Mouse (Mus musculus) common myeloid progenitor, adult 5-6 weeks (primary cell): ENCODE results near the gene Lrrc9. TPM values are rescaled to one million over a fixed set of nuclear protein-coding genes. Genes with fewer than 3 reads are reported as not detected.
A peak's percentile ranks its signal among the peaks of the same experiment; 100 is the strongest.

Experiments used
- ATAC-seq: replicated peaks from 2 replicates; pipeline ENCODE4 v1.8.0; 2016; ENCODE audit warnings: low read depth, mild to moderate bottlenecking, moderate TSS enrichment, inconsistent platforms; ENCODE audit not compliant: poor library complexity, severe bottlenecking
- total RNA-seq: library from RNA; stranded (forward); fragments of 200-1000, 187-1606 nt; gene quantifications from 2 replicates; pipeline ENCODE4 v1.2.3, GENCODE M21; 2017

Lrrc9 gene
- 1.6 and 2.1 TPM in 2 replicates for total RNA-seq

DNA sequence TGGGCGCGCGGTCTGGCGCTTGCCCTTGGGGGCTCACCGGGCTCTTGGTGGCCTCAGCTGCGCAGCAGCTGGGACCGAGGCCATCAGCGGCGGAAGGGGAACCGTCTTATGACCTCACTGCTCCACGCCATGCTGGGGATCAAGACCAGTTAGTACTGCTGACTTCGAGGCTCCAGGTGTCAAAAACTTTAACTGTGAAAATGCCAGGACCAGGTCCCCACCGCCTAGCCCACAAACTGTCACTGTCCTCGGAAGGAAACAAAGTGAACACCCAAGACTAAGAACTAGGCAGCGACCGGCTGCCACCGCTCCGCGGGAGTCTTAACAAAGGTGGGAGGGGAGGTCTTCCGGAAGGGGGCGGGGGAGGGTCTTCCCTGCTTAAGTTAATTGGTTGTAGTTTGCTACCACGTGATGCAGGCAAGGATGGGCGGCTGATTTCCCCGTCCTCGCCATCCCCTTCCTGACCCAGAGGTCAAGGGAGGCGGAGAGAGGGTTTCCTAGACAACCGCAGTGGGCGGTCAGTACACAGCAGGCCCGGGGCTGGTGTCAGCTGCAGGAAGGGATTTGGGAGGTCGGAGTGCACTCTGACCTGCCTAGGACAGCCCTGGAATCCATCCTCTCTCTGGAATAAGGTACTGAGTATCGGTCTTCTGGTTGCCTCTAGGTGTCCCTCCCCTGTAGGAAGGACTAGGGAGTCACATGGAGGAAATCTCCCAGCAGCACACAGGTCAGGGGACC is at the start of gene Lrrc9:
TSS of gene Lrrc9 (plus strand) at position 28 of the 738 bp plus-strand sequence.
- ATAC-seq: peak; percentile 90

DNA sequence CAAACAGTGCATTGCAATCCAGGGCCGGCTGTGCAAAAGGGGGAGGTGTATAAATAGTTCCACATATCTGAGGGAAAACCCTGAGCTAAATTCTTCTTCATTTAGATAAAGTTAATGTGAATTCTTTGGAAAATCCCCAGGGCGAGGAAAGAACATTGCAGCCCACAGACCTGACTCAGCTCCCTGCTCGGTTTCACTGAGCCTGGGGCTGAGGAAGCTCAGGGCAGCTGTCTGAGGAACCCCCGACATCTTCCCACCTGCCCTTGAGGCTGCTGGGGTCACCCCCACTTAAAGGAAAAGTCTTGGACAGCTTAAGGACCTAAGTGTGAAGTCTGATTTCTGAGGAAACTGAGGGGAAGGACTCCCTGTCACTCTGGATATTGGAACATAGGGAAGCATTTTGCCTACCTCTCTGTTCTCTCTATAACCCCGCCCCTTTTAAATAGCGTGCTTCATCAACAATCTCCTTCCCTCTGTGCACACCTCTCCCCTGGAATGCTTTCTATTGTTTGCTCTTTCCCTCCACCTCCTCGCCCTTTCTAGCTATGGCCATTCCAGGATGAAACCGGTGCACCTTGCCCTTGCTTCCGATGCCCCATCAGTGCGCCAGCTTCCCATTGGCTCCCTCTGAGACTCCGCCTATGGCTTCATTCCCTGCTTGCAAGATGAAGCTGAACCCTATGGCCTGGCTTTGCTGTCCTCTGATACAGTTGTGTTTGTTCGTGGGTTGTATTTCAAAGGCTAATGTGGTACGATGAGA is 48.4 kb upstream of the Lrrc9 start:
- ATAC-seq: no peak

DNA sequence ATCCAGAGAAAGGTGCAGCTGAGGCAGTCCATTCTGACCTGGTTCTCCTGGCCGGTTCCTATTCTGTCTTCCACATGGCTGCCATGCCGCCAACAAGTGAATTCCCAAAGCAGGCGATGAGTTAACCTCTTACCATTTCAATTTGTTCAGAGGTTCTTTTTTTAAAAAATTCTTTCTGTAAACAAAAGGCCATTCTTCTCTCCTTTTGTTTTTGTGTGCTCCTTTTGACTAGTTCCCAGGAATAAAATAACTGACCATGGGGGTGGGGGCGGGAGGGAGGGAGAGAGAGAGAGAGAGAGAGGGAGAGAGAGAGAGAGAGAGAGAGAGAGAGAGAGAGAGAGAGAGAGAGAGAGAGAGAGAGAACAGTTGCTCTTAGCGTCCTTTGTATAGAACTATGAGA is 36.6 kb upstream of the Lrrc9 start:
- no peak for ATAC-seq

DNA sequence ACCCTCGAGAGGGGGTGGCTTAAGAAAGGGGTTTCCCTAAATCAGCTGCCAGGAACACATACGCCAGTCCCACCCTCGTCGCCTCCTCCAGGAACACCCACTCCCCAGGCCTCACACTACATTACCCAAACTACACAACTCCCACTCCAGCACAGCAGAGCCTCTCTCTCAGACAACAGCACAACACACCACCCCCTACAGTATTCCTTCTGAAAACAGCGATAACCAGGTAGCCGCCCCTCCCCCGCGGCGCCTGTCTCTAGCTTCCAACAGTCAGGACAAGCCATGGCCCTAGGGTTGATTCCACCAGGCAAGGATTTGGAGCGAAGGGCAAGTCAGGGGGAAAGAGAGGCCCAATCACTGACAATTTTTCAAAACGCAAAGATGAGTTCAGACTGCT is 34.5 kb upstream of the Lrrc9 start:
- ATAC-seq: no peak

DNA sequence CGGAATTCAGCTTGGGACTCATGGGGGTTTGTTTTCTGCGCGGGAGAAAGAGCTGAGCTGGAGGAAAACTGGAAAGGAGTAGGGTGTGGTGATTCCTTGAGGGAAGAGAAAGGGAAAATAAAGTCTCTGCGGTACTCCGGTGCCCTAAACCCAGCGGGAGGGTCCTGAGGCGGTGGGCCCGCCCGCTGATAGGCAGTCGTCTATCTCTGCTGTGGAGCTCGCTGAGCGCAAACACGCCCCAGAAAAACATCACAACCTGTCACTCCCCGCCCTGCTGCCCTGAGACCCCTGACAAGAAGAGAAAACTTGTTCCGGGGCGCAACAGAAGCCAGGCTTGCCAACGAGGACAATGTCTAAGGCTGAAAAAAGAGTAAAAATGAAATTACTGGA is 34.0 kb upstream of the Lrrc9 start:
- ATAC-seq: peak; percentile 37; the same call in 1 of the 2 replicates

DNA sequence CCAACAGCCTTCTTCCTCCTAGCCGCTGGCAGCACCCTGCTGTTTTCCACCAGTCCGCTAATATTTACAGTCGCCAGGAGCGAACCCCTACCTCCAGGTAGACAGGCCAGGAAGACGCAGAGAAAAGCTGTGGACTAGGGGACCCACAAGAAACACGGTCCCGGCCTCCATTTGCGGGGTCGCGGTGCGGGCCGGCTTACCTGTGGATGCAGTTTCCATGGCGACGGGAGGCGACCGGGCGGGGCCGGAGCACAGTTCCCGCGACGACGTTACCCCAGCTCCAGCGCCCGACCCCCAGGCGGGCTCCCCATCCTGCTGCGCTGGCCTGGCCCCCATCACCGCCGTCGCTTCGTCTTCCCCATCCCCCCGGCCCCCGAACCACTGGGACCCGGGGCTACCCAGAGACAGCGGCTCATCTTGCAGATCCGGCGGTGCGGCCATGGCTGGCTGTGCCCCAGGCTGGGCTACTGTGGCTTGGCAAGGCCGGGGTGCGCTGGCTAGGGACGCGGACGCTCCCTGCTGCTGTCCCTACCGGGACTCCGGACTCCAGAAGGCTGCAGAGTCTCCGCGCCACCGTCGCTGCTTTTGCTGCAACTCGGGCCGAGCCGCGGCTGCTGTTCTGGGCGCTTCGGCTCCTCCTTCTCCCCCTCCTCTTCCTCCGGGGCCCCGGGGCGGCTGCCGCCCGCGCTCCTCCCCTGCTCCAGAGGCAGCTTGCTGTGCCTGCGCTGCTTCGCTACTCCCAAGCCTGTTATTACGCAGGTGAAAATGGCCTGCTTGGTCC is 33.4 kb upstream of the Lrrc9 start:
- ATAC-seq: peak; percentile 81

DNA sequence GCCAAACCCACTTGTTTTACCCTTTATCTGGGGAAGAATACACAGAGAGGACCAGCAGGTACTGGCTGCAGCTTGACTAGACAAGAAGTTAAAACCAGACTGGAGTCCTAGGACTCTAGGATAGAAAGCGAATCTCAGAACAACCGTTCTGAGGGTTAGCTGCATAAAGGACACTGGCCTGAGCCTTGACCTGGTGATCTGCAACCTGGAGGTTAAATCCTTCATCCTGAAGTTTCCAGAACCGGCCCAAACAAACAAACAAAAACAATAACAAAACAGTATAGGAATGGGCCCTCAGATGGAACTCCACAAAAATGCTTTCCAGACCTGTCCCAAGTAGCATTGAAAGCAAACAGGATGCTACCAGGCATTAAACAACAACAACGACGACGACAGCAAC is 32.7 kb upstream of the Lrrc9 start, which contains the start of gene Rtn1:
TSS of gene Rtn1 (minus strand) at position 101 of the 400 bp plus-strand sequence.
- 0 out of 2 replicates have a peak, but pooled peaks have one; percentile 12 for ATAC-seq

DNA sequence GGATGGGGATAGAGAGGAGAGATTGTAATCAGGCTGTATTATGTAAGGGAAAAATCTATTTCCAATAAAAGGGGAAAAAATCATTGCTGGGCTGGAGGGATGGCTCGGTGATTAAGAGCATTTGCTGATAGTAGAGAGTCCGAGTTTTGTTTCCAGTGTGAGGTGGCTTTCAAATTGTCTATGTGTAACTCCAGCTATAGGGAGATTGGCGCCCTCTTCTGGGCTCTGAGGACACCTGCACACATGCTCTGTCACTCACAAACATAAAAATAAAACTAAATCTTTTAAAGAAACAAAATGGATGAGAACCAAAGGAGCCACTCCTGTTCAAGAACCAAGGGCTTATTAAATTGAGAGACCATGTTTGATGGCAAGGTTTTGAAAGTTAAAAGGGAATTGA is 23.9 kb upstream of the Lrrc9 start:
- ATAC-seq: no peak

DNA sequence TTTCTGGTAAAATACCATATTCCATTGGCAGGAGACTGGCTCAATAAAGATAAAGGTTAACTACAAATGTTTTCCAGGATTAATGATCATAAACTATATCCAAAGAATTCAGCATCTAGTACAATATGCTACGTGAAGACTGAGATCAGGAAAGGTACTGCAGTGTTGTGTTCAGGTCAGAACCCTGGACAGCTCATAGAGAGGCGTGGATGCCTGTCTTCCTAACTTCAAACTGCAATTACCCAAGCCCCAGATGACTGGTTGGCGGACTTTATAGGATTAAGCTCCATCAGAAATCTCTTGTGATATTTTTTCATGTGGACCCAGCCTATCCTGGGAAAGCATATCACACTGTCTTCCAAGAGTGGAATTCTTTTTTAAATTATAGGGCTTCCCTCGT is 19.0 kb upstream of the Lrrc9 start:
- ATAC-seq: no peak

DNA sequence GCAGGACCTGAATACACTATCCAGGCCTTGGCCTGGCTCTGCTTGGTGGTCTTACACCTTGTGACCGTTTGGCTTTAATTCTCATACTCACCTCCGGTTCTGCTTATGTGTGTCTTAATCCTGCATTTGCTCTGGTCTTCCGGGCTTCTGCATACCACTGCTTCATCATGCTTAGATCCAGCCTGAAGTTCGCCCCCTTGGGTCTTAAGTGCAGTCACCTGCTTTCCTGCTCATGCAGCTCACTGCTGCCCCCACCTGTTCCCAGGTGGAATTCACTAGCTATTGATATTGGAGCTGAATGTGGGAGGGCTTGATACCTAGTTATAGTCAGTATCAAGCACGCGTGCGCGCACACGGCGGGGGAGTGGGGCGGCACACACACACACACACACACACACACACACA is 13.9 kb upstream of the Lrrc9 start:
- peak; percentile 97 for ATAC-seq

DNA sequence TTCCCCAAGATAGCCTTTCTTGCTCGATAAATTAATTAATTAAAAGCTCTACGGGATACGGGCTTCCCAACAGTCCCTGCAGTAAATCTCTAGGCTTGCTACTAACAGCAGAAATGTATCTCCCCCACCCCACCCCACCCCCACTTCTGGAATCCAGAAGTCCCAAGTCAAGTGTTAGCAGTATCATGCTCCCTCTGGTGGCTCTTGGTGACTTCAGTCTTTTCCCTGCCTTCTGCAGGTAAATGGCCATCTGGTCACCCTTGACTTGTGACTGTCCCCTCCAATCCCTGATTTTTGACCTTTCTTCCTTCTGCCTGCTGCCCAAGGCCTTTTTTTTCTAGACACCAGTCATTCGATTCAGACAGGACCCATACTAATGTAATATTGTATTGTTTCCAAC is 9.5 kb upstream of the Lrrc9 start:
- no peak for ATAC-seq

DNA sequence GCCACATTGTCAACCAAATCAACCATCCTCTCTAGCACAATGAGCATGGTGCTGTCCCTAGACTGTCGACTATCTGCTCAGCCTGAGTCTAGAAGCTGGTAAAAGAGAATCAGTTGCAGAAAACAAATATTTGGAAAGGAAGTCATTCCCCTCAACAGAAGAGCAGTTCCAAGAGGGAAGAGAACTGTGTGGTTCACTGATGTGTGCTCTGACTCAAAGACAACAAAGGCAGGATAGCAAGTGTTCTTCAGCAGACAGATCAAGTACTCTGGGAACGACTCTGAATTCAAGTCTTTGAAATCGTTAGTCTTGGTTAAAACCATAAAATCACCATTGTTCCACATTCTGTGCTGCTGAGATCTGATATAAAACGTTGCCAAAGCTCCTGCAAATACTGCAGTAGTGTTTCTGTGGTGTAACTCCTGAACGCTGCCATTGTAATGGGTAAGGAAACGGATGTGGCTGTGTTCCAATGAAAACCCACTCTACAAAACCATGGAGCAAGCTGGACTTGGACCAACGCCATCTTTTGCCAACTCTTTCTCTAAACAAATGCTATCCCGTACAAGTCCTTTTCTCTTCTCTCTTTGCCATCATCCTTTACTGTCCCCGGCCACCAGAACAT is 8.3 kb upstream of the Lrrc9 start:
- ATAC-seq: no peak

DNA sequence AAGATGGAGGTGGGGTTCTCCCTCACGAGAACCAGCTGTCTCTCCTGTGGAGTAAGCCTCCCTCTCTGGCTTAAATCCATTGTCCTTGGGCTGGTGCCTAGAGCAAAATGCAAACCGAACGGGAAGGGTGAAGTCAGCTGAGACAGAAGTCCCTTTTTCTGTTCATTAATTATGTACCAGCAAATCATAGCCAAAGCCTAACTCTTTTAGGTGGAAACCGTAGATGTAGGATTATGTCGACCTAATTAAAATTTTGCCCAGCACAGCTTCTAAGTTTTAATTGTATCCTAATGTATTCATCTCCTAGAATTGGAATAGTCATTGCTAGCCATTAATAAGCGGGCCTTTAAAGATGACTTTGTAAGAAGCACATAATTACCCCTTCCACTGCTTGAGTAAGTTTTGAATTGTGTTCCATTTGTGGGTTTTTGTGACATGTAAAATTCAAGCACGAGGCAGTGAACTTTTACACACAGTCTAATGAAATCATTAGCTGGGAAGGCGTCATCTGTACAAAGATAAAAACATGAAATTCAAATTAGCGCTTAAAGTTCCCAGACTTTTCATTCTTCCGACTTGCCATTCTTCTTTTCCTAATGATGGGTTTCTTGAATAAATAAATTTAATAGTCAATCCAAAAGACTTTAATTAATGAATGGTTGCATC is 3.9 kb upstream of the Lrrc9 start:
- no peak for ATAC-seq

DNA sequence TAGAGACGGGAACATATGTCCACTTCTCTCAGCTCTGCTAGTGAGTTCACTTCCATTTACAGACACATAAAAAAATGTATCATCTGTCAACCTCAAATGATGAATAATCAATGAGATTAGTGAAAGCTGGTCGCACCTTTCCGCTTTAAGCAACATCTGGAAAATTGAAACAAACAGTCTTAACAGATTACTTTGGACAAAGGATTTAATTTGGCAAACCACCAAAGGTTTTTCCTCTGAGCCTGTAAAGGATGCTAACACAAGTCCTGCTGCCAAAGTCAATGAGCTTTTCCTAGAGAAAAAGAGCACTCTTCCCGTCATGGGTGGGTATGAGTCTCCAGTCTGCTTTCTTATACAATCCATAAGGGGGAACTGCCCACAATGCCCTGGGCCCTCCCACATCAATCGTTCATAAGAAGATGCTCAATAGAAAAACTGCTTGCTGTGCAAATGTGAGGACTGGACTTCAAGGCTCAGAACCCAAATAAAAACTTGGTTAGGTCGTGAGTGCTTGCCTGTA is 2.6 kb upstream of the Lrrc9 start:
- no peak for ATAC-seq

DNA sequence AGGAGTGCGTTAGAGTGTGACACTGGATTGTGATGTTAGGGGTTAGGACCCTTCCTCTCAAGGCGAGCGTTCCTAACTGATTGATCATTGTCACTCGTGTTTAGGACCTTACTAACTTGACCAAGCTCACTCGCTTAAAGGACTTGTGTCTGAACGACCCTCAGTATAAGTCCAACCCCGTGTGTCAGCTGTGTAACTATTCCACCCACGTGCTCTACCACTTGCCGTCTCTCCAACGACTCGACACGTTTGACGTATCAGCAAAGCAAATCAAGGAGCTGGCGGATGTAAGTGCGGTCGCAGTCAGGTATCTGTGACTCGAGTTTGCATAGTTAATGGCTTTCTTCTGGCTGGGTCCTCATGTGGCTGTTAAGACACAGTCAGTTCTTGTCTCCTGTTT is 12.3 kb downstream of the Lrrc9 start:
- no peak for ATAC-seq

DNA sequence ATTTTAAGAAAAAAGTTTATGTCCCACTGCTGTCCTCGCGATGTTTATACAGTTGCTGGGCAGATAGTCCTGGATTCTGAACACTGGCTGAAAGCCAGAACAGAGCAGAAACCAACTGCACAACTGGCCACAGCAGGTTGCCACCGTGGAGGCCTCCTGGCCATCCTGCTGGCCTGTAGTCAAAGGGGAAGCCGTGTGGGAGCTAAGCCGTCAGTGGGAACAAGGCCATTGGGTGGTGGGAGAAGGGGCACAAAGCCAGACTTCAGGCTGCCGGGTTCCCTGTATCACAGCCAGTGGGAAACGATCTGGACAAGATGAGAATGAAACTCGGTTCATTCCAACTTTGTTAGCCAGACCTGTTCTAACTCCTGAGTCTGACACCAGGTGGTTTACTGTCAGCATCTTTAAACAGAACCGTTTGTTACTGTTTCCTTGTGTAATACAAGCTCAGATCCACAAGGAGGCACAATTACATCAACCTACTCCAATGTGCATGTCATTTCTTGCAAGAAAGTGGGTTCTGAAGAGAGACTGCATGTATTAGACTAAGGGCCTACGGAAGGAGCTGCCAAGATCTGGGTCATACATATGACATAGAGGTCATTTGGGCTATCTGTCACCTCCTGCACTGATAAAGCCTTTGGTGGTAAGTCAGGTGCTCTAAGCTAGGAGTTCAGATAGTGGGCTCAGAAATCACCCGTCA is 19.7 kb downstream of the Lrrc9 start:
- peak; percentile 81 for ATAC-seq

DNA sequence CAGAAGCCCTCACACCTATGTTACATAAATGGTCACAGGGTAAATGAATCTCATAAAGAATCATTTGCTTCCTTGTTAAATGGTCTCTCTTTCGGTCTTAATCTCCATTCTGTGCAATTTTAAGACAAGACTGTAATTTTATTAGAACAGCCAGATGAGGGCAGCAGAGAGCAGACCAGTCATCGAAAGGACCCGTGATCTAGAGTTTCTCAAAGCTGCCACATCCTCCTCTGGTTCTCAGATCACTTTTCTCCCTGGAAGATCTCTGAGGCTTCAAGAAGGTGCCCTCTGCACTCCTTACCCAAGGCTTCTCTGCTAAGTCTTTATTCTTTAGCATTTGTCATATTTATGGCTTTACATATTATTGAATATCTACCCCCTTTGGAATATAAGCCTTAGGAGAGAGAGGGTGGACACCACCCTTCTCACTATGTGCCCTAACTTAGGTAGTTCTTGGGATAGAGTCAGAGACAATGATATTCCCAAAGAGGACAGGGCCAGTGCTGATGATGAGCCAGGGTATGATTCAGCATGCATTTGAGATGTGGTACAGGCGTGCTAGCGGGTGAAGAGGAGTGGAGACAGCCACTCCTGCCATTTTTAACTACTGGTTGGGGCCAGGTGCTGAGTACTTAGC is 20.3 kb downstream of the Lrrc9 start:
- peak; percentile 89 for ATAC-seq

DNA sequence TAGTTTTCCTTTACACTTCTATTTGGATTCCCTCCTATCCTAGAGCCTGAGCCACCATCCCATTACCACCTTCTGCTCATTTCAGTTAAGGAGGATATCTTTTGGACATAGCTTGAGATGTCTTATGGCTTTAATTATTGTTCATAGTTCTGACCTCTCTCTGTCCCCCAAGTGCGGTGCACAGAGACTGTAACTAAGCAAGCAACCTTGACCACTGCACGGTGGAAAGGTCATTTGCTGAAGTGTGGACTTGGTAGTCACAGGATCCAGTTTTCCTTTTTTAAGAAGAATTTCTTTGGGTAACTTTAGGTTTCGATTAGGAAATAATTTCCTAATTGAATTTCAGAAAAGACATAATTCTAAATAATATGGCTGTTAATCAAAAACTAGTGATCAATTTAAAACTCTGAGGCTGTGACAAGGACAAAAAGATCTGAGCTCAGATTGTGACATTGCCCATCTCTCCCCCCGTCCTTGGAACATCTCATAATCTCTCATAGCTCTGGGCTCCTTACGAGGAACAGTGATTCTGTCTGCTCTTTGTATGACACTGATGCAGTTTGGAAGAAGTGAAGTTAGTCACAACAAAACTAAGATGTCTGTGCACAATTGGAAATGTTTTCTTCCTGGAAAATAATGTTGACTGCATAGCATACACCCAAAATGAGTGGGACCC is 24.3 kb downstream of the Lrrc9 start:
- no peak for ATAC-seq
